Mouse (Mus musculus): ENCODE data around the gene Aqp2. TPM values are rescaled to one million over a fixed set of nuclear protein-coding genes. Genes with fewer than 3 reads are reported as not detected.
A peak's percentile ranks its signal among the peaks of the same experiment; 100 is the strongest.

The Aqp2 gene
- not detected in 2 replicates for polyA plus RNA-seq (2015; fragmentation: Nextera tagmentation; extraction: Ambion mirVana)

DNA sequence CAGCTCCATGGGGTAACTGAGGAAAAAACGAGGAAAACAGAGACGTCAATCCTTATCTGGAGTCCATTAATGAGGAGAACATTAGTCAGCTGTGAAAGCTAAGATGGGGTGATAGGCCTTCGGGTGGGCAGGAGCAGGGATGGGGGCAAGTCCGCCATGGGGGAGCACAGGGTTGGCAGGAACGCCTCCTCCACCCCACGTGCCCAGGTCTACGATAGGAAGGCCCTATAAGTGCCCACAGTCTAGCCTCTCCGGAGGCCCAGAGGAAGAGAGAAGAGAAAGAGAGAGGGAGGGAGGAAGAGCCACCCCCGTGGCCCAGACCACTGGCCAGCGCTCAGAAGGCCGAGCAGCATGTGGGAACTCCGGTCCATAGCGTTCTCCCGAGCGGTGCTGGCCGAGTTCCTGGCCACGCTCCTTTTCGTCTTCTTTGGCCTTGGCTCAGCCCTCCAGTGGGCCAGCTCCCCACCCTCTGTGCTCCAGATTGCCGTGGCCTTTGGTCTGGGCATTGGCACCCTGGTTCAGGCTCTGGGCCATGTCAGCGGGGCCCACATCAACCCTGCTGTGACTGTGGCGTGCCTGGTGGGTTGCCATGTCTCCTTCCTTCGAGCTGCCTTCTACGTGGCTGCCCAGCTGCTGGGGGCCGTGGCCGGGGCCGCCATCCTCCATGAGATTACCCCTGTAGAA lies at the start of gene Aqp2:
Aqp2 (plus strand) TSS at position 254 of the 684 bp plus-strand sequence.
- WGBS, result 81% methylated on average over 26 of the region's 26 CpGs
- Histone ChIP-seq H3K9ac (no peak within 1 kb of the TSS), H3K4me2 (no peak within 1 kb of the TSS), H3K4me1 (peaks cover 11% of the 10 kb centered on the region), H3K4me3 (no peak within 1 kb of the TSS), H3K27ac (no peak within 1 kb of the TSS), H3K36me3 (no peaks in the 10 kb centered on the region), H3K9me3 (no peaks in the 10 kb centered on the region), H3K27me3 (peaks cover 78% of the 10 kb centered on the region)
- ATAC-seq (ENCODE audit: insufficient number of reproducible peaks, insufficient read depth, low FRiP score, low TSS enrichment, low read depth), result no peak

DNA sequence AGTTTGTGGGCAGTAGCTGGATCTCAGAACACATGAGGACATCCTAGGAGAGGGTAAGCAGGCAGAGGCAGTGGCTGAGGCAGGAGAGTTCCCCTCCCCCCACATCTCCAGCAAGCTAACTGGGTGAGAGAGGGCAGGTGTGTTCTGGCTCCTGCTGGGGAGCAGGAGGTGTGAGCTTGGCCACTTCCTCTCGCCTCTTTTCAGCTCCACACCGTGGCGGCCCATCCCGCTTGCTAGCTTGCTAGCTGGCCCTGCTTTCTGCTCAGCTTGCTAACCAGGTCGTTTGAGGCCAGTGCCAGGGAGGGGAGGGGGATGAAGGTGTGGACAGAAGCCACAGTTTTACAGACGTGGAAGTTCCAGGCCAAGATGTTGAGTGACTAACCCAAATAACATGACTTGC lies 47.7 kb upstream of the Aqp2 start:
- Histone ChIP-seq H3K4me2 (no peak overlapping the region), H3K27me3 (peaks cover 40% of the 10 kb centered on the region), H3K36me3 (no peaks in the 10 kb centered on the region), H3K9me3 (no peaks in the 10 kb centered on the region), H3K4me3 (no peak overlapping the region), H3K9ac (no peak overlapping the region), H3K4me1 (peaks cover 23% of the 10 kb centered on the region), H3K27ac (no peak overlapping the region)
- WGBS, result 41% methylated on average over 6 of the region's 6 CpGs
- no peak for ATAC-seq (ENCODE audit: insufficient number of reproducible peaks, insufficient read depth, low FRiP score, low TSS enrichment, low read depth)

DNA sequence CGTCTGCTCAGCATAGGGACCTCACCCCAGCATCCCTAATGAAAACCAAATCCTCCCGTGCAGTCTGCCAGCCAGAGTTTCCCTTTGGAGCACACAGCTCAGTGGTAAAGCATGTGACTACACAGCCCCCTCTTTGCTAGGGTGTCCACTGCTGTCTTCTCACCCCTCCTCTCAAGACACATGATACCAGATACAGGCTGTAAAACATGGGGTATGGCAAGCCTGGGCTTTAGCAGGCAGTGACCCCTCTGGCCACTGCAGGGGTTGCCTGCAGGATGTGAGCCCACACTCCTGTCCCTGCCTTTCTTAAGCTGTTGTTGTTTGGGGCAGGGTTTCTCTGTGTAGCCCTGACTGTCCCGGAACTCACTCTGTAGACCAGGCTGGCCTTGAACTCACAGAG lies 46.8 kb upstream of the Aqp2 start:
- Histone ChIP-seq H3K27ac (no peak overlapping the region), H3K9me3 (no peaks in the 10 kb centered on the region), H3K27me3 (peaks cover 35% of the 10 kb centered on the region), H3K4me3 (no peak overlapping the region), H3K36me3 (no peaks in the 10 kb centered on the region), H3K9ac (no peak overlapping the region), H3K4me2 (no peak overlapping the region), H3K4me1 (peaks cover 18% of the 10 kb centered on the region)
- ATAC-seq (ENCODE audit: insufficient number of reproducible peaks, insufficient read depth, low FRiP score, low TSS enrichment, low read depth), result peak; percentile 54; the same call in 1 of the 2 replicates
- WGBS, result 27% methylated on average over 3 of the region's 3 CpGs

DNA sequence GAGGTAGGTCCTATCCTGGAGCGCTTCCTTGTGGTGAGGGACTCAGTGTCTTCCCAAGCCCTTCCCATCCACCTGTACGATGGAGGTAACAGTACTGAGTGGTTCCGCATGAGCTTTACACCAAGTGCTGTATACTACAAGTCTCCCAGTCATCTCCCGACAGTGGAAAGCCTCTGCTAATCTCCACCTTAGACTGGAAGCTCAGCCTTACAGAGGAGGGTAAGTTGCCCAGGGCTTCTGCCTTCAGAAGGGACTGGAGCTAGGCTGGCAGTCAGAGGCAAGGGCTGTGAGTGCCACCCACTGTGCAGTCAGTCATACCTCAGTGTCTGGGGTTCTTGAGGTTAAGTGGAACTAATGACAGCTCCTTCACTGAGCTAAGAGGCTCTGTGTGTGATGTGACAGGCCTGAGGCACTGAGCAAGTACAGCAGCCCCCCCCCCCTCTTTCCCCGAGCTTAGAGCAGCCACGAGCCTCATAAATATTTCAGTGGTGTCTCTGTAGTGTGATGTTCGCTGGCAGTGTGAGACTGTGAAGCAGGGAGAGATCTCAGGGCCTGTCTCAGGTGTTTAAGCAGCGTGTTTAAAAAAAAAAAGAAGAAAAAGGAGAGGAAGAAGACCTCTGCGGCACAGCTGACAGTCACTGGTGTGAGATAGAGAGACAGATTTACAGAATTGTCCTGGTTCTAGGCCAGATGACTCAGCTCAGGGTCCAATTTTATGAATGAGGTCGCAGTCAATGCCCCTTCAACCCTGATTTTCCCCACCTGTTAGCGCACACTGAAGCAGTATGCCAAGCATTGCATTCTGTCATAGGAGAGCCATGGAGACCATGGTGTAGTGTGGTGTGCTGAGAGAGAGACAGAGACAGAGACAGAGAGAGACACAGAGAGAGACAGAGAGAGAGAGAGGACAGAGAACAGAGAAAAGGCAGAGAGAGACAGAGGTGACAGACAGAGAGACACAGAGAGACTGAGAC lies 41.7 kb upstream of the Aqp2 start:
- H3K27ac ChIP-seq, result no peak overlapping the region
- 52% methylated on average over 11 of the region's 11 CpGs for WGBS
- no peak overlapping the region for H3K4me3 ChIP-seq
- H3K36me3 ChIP-seq, result no peaks in the 10 kb centered on the region
- H3K9ac ChIP-seq, result no peak overlapping the region
- peaks cover under 1% of the 10 kb centered on the region for H3K4me1 ChIP-seq
- no peak for ATAC-seq (ENCODE audit: insufficient number of reproducible peaks, insufficient read depth, low FRiP score, low TSS enrichment, low read depth)
- H3K27me3 ChIP-seq, result peaks cover 3% of the 10 kb centered on the region
- no peak overlapping the region for H3K4me2 ChIP-seq
- no peaks in the 10 kb centered on the region for H3K9me3 ChIP-seq

DNA sequence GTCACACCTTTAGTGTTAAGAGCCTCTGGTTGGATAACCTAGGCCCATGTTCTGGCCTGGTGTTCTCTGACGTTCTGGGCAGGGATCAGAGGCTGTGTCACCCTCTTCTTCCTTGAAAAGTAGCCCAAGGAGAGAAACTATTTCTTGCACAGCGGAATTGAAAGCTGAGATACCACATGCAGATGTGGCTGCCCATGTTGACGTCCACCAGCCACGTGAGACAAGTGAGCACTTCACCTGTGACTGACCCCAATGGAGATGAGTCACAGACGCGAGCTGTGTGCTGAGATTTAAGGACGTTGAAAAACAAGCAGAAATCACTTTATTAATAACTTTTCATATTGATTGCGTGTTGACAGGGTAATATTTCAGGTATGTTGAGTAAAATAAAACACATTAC lies 39.0 kb upstream of the Aqp2 start:
- Histone ChIP-seq H3K9me3 (no peaks in the 10 kb centered on the region), H3K9ac (no peak overlapping the region), H3K36me3 (no peaks in the 10 kb centered on the region), H3K4me2 (no peak overlapping the region), H3K4me1 (no peaks in the 10 kb centered on the region), H3K27me3 (peaks cover 16% of the 10 kb centered on the region), H3K4me3 (no peak overlapping the region), H3K27ac (no peak overlapping the region)
- 68% methylated on average over 8 of the region's 8 CpGs for WGBS
- no peak for ATAC-seq (ENCODE audit: insufficient number of reproducible peaks, insufficient read depth, low FRiP score, low TSS enrichment, low read depth)

DNA sequence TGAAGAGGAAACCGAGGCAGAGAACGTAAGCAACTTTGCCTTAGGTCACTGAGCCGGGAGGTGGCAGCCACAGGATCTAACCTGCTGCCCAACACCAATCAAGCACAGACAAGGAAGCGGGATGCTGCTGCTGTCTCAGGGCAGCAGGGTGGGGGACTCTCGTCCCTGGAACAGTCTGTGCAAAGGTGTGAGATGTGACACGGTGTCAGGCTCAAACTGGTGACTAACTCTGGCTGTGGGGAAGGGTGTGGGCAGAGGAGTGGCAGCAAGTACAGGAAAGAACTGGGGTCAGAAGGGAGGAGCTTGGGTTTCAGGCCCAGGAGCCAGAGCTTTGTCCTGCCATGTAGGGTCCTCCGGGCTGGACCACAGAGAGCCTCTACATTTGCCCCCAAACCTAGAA lies 34.8 kb upstream of the Aqp2 start:
- Histone ChIP-seq H3K9me3 (no peaks in the 10 kb centered on the region), H3K36me3 (no peaks in the 10 kb centered on the region), H3K4me3 (no peak overlapping the region), H3K4me2 (no peak overlapping the region), H3K27me3 (peaks cover 21% of the 10 kb centered on the region), H3K9ac (no peak overlapping the region), H3K27ac (no peak overlapping the region), H3K4me1 (peaks cover 18% of the 10 kb centered on the region)
- ATAC-seq (ENCODE audit: insufficient number of reproducible peaks, insufficient read depth, low FRiP score, low TSS enrichment, low read depth), result no peak
- WGBS, result 76% methylated on average over 7 of the region's 7 CpGs

DNA sequence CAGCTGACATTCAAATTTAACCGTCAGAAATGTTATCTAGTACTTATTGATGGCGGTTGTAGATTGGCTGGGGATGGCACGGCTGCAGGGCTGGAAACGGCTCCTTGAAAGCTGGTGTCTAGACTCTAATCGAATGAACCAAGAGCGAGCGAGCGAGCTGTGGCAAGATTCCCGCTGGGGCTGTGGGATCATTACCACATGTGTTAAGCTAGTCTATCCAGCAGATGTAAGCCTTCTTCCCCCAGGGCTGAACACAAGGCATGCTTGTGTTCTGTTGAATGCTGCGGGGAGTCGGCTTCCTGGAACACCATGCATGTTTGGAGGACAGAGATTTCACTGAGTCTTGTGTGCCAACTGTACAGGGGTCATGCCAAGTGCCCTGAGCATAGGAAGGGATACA lies 32.3 kb upstream of the Aqp2 start:
- Histone ChIP-seq H3K4me1 (peaks cover 18% of the 10 kb centered on the region), H3K27ac (no peak overlapping the region), H3K36me3 (no peaks in the 10 kb centered on the region), H3K9ac (no peak overlapping the region), H3K4me3 (no peak overlapping the region), H3K27me3 (peaks cover 21% of the 10 kb centered on the region), H3K9me3 (no peaks in the 10 kb centered on the region), H3K4me2 (no peak overlapping the region)
- 16% methylated on average over 11 of the region's 11 CpGs for WGBS
- ATAC-seq (ENCODE audit: insufficient number of reproducible peaks, insufficient read depth, low FRiP score, low TSS enrichment, low read depth), result no peak

DNA sequence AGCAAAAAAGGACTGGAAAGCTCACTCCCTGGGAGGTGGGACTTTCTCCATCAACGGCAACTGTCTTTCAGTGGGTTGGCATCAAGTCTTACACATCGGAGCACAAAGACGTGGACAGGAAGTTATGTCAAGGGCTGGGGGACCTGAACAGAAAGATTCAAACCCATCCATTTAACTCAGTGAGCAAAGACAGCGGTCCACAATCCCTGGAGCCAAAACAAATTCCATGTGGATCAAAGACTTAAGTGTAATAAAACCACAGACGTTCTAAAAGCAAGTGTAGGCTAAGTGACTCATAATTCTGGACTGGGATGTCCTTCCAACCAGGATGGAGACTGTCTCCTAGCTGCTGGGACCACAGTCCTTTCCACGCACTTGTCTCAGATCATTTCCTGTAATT lies 31.1 kb upstream of the Aqp2 start:
- Histone ChIP-seq H3K4me2 (no peak overlapping the region), H3K9ac (no peak overlapping the region), H3K4me3 (no peak overlapping the region), H3K27ac (no peak overlapping the region), H3K9me3 (no peaks in the 10 kb centered on the region), H3K27me3 (peaks cover 21% of the 10 kb centered on the region), H3K4me1 (peaks cover 18% of the 10 kb centered on the region), H3K36me3 (no peaks in the 10 kb centered on the region)
- ATAC-seq (ENCODE audit: insufficient number of reproducible peaks, insufficient read depth, low FRiP score, low TSS enrichment, low read depth), result no peak
- 66% methylated on average over 6 of the region's 6 CpGs for WGBS

DNA sequence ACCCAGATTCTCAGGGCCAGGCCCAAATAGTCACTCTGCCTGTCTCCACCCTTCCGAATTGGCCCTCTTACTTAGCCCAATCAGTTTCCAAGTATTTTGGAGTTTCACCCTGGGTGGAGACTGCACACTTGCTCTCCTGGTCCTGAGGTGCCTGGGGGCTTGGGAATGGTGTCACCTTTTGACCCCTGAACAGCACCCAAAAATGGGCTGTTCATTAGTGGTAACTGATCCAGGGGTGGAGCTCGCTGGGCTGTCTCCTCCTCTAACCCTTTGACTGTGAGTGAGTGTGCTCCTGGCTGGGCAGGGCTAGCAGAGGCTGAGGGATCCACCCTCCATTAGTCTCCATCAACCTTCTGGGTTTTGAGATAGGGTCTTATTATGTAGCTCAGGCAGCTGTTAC lies 29.0 kb upstream of the Aqp2 start:
- no peak for ATAC-seq (ENCODE audit: insufficient number of reproducible peaks, insufficient read depth, low FRiP score, low TSS enrichment, low read depth)
- Histone ChIP-seq H3K4me2 (no peak overlapping the region), H3K9ac (no peak overlapping the region), H3K27ac (no peak overlapping the region), H3K36me3 (no peaks in the 10 kb centered on the region), H3K9me3 (no peaks in the 10 kb centered on the region), H3K4me1 (peaks cover 29% of the 10 kb centered on the region), H3K27me3 (peaks cover 8% of the 10 kb centered on the region), H3K4me3 (no peak overlapping the region)
- WGBS, result 41% methylated on average over 2 of the region's 2 CpGs

DNA sequence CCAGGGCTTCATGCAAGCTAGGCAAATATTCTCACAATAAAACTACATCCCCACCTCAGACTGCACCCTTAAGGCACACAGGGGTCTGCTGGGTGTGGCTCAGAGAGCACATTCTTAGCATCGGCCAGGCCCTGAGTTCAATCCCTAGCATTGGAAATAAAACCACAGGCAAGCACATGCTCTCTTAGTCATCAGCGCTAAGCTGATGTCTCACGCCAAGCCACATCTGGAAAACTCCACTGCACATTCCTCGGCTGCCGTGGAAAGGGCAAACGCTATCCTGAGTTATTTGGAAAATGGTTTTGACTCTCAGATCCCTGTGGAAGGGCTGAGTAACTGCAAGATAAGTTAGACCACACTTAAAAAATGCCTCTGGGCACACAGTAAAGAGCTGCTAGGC lies 25.1 kb upstream of the Aqp2 start:
- H3K4me3 ChIP-seq, result no peak overlapping the region
- H3K27ac ChIP-seq, result no peak overlapping the region
- WGBS, result 30% methylated on average over 6 of the region's 6 CpGs
- H3K4me1 ChIP-seq, result peaks cover 20% of the 10 kb centered on the region
- no peak for ATAC-seq (ENCODE audit: insufficient number of reproducible peaks, insufficient read depth, low FRiP score, low TSS enrichment, low read depth)
- no peaks in the 10 kb centered on the region for H3K36me3 ChIP-seq
- no peak overlapping the region for H3K9ac ChIP-seq
- no peak overlapping the region for H3K4me2 ChIP-seq
- no peaks in the 10 kb centered on the region for H3K9me3 ChIP-seq
- H3K27me3 ChIP-seq, result no peaks in the 10 kb centered on the region; the same call in 1 of the 2 replicates

DNA sequence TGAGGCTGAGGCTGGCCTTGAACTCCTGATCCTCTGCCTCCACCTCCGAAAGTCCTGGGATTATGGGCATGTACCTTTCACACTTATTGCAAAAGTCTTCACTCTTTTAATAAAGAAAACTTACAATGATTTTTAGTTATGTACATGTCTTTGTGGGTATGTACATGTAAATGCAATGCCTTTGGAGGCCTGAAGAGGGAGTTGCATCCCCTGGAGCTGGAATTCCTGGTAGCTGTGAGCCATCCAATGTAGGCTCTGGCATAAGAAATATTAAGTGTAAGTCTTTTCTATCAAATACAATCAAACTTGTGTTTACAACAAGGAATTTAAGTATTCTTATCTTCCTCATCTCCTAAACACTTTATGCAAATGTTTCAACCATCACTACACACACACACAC lies 19.9 kb upstream of the Aqp2 start:
- no peak overlapping the region for H3K4me3 ChIP-seq
- H3K27me3 ChIP-seq, result peaks cover 7% of the 10 kb centered on the region
- ATAC-seq (ENCODE audit: insufficient number of reproducible peaks, insufficient read depth, low FRiP score, low TSS enrichment, low read depth), result no peak
- H3K36me3 ChIP-seq, result no peaks in the 10 kb centered on the region
- H3K9me3 ChIP-seq, result no peaks in the 10 kb centered on the region
- peaks cover 18% of the 10 kb centered on the region for H3K4me1 ChIP-seq
- H3K4me2 ChIP-seq, result no peak overlapping the region
- H3K9ac ChIP-seq, result no peak overlapping the region
- no peak overlapping the region for H3K27ac ChIP-seq
- 86% methylated on average over 1 of the region's 1 CpGs for WGBS

DNA sequence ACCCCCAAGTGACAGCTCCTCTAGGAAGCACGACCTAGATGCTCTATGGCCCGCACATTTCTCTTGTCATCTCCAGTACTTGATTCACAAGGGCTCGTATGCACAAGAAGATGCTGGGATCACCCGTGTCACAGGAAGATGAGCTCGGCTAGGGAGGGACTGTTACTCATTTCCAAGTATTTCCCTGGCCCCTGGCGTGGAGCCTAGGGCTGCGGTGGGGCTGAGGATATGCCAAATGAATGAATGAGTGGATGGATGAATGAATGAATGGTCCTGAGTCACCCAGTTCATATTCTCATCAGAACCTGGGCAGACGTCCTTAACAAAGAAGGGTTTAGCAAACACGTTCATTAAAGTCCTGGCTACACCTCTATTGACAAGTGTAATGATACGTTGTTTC lies 18.6 kb upstream of the Aqp2 start:
- H3K27ac ChIP-seq, result no peak overlapping the region
- WGBS, result 73% methylated on average over 10 of the region's 10 CpGs

More for the DNA sequence above, 18.6 kb upstream of the Aqp2 start:
- no peak overlapping the region for H3K4me2 ChIP-seq
- peaks cover 14% of the 10 kb centered on the region; the same call in 1 of the 2 replicates for H3K4me1 ChIP-seq
- H3K27me3 ChIP-seq, result peaks cover 7% of the 10 kb centered on the region
- no peak overlapping the region for H3K9ac ChIP-seq
- no peaks in the 10 kb centered on the region for H3K36me3 ChIP-seq
- no peak for ATAC-seq (ENCODE audit: insufficient number of reproducible peaks, insufficient read depth, low FRiP score, low TSS enrichment, low read depth)
- no peaks in the 10 kb centered on the region for H3K9me3 ChIP-seq
- H3K4me3 ChIP-seq, result no peak overlapping the region

Measured in embryonic facial prominence, embryonic 13.5 days (tissue).